9 mouse cellular contexts compared by ENCODE assay signal in the genomic region with DNA sequence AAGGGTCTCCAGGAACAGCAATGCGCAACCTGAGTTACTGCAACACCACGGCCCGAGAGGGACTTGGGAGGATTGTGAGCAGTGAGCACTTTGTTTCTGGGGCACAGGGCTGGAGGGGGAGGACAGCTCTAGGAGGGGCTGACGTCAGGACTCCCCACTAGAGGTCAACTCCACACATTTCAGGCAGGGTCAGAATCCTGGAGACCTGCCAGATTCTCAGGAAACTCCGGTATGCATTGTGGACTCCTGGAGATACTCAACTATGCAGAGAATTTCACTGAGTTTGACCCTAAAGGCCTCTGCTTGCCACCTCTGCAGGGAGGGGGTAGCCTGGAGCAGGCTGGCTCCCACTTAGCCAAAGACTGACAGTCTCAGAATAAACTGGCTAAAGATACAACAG.
DNase-seq lines count a peak whose midpoint lies in the region; ATAC-seq and TF ChIP-seq lines count a peak whose summit lies in the region.
"Had no signal": no experiment of that assay in that cellular context is flagged by ENCODE, and none has a peak within 500 bp of the region (broad histone marks: within the 10 kb centered on the region; RNA-seq: fewer than 3 reads in every experiment).

No protein-coding gene starts in this region.

- no peaks in the 10 kb centered on the region for H3K27me3 ChIP-seq in lung, postnatal 0 days (replicated peaks; ENCODE audit: insufficient read depth, low read length)
- no peaks in the 10 kb centered on the region for H3K27me3 ChIP-seq in embryonic facial prominence, embryonic 14.5 days (replicated peaks; ENCODE audit: control insufficient read depth, insufficient read depth, low read length)
- no peaks in the 10 kb centered on the region for H3K27me3 ChIP-seq in neural tube, embryonic 15.5 days (replicated peaks)

- no peaks in the 10 kb centered on the region for H3K4me1 ChIP-seq in lung, postnatal 0 days (ENCODE audit: insufficient read depth, low read depth, low read length)
- peaks cover 4% of the 10 kb centered on the region; the same call in 1 of the 2 replicates for H3K4me1 ChIP-seq in embryonic facial prominence, embryonic 14.5 days (ENCODE audit: control insufficient read depth, insufficient read depth, low read length)
- H3K4me1 ChIP-seq in neural tube, embryonic 15.5 days = peaks cover 33% of the 10 kb centered on the region

- no peak overlapping the region for H3K9ac ChIP-seq in lung, postnatal 0 days (replicated peaks; ENCODE audit: low read depth)
- no peak overlapping the region for H3K9ac ChIP-seq in embryonic facial prominence, embryonic 14.5 days (ENCODE audit: low read depth, low read length)
- no peak overlapping the region for H3K9ac ChIP-seq in neural tube, embryonic 15.5 days (replicated peaks)

- H3K4me2 ChIP-seq in lung, postnatal 0 days (replicated peaks; ENCODE audit: low read depth, low read length) = no peak overlapping the region
- H3K4me2 ChIP-seq in embryonic facial prominence, embryonic 14.5 days (ENCODE audit: low read depth, low read length) = no peak overlapping the region
- no peak overlapping the region for H3K4me2 ChIP-seq in neural tube, embryonic 15.5 days

- no peak overlapping the region for H3K4me3 ChIP-seq in lung, postnatal 0 days (ENCODE audit: low read depth, low read length)
- H3K4me3 ChIP-seq in embryonic facial prominence, embryonic 14.5 days (ENCODE audit: low read depth, low read length) = no peak overlapping the region
- H3K4me3 ChIP-seq in neural tube, embryonic 15.5 days (replicated peaks) = no peak overlapping the region
- no peak overlapping the region for H3K4me3 ChIP-seq in left cerebral cortex, adult 2 months

- no peak overlapping the region for H3K27ac ChIP-seq in lung, postnatal 0 days (ENCODE audit: low read length)
- H3K27ac ChIP-seq in embryonic facial prominence, embryonic 14.5 days (replicated peaks; ENCODE audit: low read depth, low read length) = no peak overlapping the region
- peak overlapping the region; percentile 42 for H3K27ac ChIP-seq in neural tube, embryonic 15.5 days (replicated peaks)
- no peak overlapping the region for H3K27ac ChIP-seq in left cerebral cortex, adult 2 months

- TF ChIP-seq EP300 in lung, postnatal 0 days (IDR thresholded peaks at IDR 0.05) = no peak

- TF ChIP-seq CTCF in lung, postnatal 0 days (IDR thresholded peaks at IDR 0.05) = no peak
- no peak for TF ChIP-seq CTCF in left cerebral cortex, adult 2 months (IDR thresholded peaks at IDR 0.05)

- intact Hi-C loops in left cerebral cortex, adult 2 months (cut with DNase I) = no loop called here

- H3K9me3 ChIP-seq in lung, postnatal 0 days (ENCODE audit: low read length) = no peaks in the 10 kb centered on the region
- no peaks in the 10 kb centered on the region for H3K9me3 ChIP-seq in embryonic facial prominence, embryonic 14.5 days (ENCODE audit: control insufficient read depth, low read length)
- H3K9me3 ChIP-seq in neural tube, embryonic 15.5 days (replicated peaks) = no peaks in the 10 kb centered on the region

- no peaks in the 10 kb centered on the region for H3K36me3 ChIP-seq in lung, postnatal 0 days (ENCODE audit: insufficient read depth, low read length)
- H3K36me3 ChIP-seq in embryonic facial prominence, embryonic 14.5 days (ENCODE audit: control insufficient read depth, insufficient read depth, low read length) = no peaks in the 10 kb centered on the region
- no peaks in the 10 kb centered on the region for H3K36me3 ChIP-seq in neural tube, embryonic 15.5 days

- 27% methylated on average over 5 of the region's 5 CpGs for WGBS in lung, postnatal 0 days
- WGBS in embryonic facial prominence, embryonic 14.5 days = 36% methylated on average over 5 of the region's 5 CpGs
- WGBS in neural tube, embryonic 15.5 days = 42% methylated on average over 5 of the region's 5 CpGs

- peak; percentile 58 for ATAC-seq in lung, postnatal 0 days
- no peak for ATAC-seq in embryonic facial prominence, embryonic 14.5 days (ENCODE audit: low read depth)
- ATAC-seq in neural tube, embryonic 15.5 days (ENCODE audit: low FRiP score) = no peak

- DNase-seq in lung, postnatal 0 days (ENCODE audit: low spot score) = peak; percentile 42
- no peak for DNase-seq in lung, postnatal 14 days
- DNase-seq in embryonic facial prominence, embryonic 14.5 days (ENCODE audit: low spot score) = peak; percentile 39
- peak; percentile 70 for DNase-seq in kidney, adult 9 months
- DNase-seq in right cerebral cortex, postnatal 25 days = no peak
- no peak for DNase-seq in left cerebral cortex, adult 2 months (ENCODE audit: extremely low spot score in 1 of 2, low spot score in 2 of 2)
- no peak for DNase-seq in thymus, postnatal 36 days
- DNase-seq: cerebellum, adult 9-10 months had no signal

Comparison
In these comparisons a context has a peak if more than half of its experiments do, and no peak if none do; other contexts are left out.
1. DNase-seq: peak in lung, postnatal 0 days (single experiment), embryonic facial prominence, embryonic 14.5 days (single experiment) and kidney, adult 9 months (single experiment); none in lung, postnatal 14 days (single experiment), right cerebral cortex, postnatal 25 days (single experiment), left cerebral cortex, adult 2 months (0 of 2) and thymus, postnatal 36 days (0 of 2).